Mouse (Mus musculus): Measurements from ENCODE around the gene Tdrd3.

DNA sequence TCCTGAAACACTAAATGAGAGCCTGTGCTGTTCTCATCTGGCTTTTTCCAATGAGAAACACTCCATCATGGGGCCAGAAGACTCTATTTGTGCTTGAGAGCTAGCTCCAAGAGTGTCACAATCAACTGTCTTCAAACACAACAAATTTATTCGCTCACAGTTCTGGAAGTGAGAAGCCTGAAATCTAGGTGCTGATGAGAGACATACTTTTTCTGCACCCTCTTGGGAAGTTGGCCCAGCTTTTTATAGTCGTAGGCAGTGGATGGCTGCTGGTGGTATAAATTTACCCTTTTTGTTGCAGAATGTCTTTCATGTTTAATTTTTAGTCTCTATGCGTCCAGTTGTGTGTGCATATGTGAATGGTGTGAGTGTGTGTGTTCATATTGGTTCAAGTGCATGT is 166.2 kb downstream of the Tdrd3 start:
- no peak for TF ChIP-seq CTCF (IDR thresholded peaks at IDR 0.05; ENCODE audit: control insufficient read depth, insufficient read depth, insufficient read length)
- TF ChIP-seq MYOD1 (IDR thresholded peaks at IDR 0.05; ENCODE audit: control insufficient read depth, insufficient read length, low read depth): no peak
- TF ChIP-seq USF1 (IDR thresholded peaks at IDR 0.05; ENCODE audit: low read depth): no peak
- no peak for TF ChIP-seq MAX (IDR thresholded peaks at IDR 0.05)
- TF ChIP-seq FOSL1 (IDR thresholded peaks at IDR 0.05; ENCODE audit: insufficient read depth, low read length, poor library complexity, severe bottlenecking): no peak
- TF ChIP-seq MYOG (IDR thresholded peaks at IDR 0.05; ENCODE audit: control insufficient read depth, extremely low read depth, insufficient read length): no peak
- no peak for TF ChIP-seq CEBPB (IDR thresholded peaks at IDR 0.05; ENCODE audit: low read depth)

All from C2C12 (cell line).